Mouse (Mus musculus): Measurements from ENCODE around the gene Map2. TPM values are rescaled to one million over a fixed set of nuclear protein-coding genes. Genes with fewer than 3 reads are reported as not detected.

Gene Map2
- polyA plus RNA-seq, 1 experiment from 2014 or later: 228 TPM

- no peak for ATAC-seq (ENCODE audit: low FRiP score)
Observed at GRCm38 (mm10) chr1:66339213-66339612, 164.1 kb downstream of the Map2 start.

GRCm38 (mm10) chr1:66348404-66349165 lies 173.5 kb downstream of the Map2 start:
- H3K9ac ChIP-seq (ENCODE audit: low read depth, low read length): no peak overlapping the region
- H3K36me3 ChIP-seq (ENCODE audit: control insufficient read depth, insufficient read depth, low read length): no peaks in the 10 kb centered on the region
- no peak for ATAC-seq (ENCODE audit: low FRiP score)
- DNase-seq (ENCODE audit: low spot score): no peak
- H3K9me3 ChIP-seq (ENCODE audit: control insufficient read depth, low read length): no peaks in the 10 kb centered on the region
- H3K27me3 ChIP-seq (ENCODE audit: control insufficient read depth, insufficient read depth, low read length): no peaks in the 10 kb centered on the region
- H3K4me1 ChIP-seq (replicated peaks; ENCODE audit: control insufficient read depth, insufficient read depth, low read length): no peaks in the 10 kb centered on the region
- H3K4me2 ChIP-seq (replicated peaks; ENCODE audit: low read depth, low read length): no peak overlapping the region
- no peak overlapping the region; the same call in 1 of the 2 replicates for H3K27ac ChIP-seq (ENCODE audit: low read depth, low read length)
- WGBS: 61% methylated on average over 8 of the region's 8 CpGs
- H3K4me3 ChIP-seq (ENCODE audit: low read depth, low read length): no peak overlapping the region

More at GRCm38 (mm10) chr1:66339213-66339612, 164.1 kb downstream of the Map2 start:
- no peaks in the 10 kb centered on the region for H3K4me1 ChIP-seq (replicated peaks; ENCODE audit: control insufficient read depth, insufficient read depth, low read length)
- H3K9me3 ChIP-seq (ENCODE audit: control insufficient read depth, low read length): no peaks in the 10 kb centered on the region
- DNase-seq (ENCODE audit: low spot score): no peak
- H3K4me2 ChIP-seq (replicated peaks; ENCODE audit: low read depth, low read length): no peak overlapping the region
- H3K36me3 ChIP-seq (ENCODE audit: control insufficient read depth, insufficient read depth, low read length): no peaks in the 10 kb centered on the region
- H3K27ac ChIP-seq (ENCODE audit: low read depth, low read length): no peak overlapping the region
- no peaks in the 10 kb centered on the region for H3K27me3 ChIP-seq (ENCODE audit: control insufficient read depth, insufficient read depth, low read length)
- H3K9ac ChIP-seq (ENCODE audit: low read depth, low read length): no peak overlapping the region
- H3K4me3 ChIP-seq (ENCODE audit: low read depth, low read length): no peak overlapping the region
- 93% methylated on average over 1 of the region's 1 CpGs for WGBS

DNA sequence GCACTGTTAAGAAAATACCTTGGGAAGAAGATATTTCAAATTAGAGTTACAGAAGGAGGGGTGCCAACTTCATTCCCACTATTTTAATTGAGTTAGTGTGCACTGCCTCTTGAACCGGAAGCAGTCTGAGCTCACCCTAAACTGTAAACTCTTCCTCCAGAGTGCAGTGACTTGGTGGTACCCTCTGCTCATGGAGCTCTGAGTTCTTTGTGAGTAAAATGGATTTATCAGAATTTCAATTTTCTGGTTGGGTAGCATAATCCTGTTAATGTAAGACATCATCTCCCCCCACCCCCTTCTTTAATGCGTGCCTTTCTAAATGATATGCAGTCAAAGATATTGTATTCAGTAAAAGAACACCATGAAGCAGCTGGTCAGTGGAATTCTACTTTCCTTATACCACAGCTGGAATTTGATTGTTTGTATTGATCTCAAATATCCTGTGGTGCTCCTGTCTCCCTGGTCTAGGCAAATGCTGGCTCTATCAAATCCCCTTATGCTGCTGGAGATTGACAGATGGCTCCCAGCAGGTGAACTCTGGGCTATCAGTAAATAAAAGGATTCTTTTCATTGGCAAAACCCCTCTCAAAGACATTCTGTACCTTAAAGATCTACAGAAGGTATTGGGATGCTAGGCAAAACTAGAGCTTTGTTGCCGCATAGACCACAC lies 174.2 kb downstream of the Map2 start:
- Histone ChIP-seq H3K4me3 (ENCODE audit: low read depth, low read length) (no peak overlapping the region), H3K36me3 (ENCODE audit: control insufficient read depth, insufficient read depth, low read length) (no peaks in the 10 kb centered on the region), H3K4me1 (replicated peaks; ENCODE audit: control insufficient read depth, insufficient read depth, low read length) (no peaks in the 10 kb centered on the region), H3K27ac (ENCODE audit: low read depth, low read length) (no peak overlapping the region; the same call in 1 of the 2 replicates), H3K27me3 (ENCODE audit: control insufficient read depth, insufficient read depth, low read length) (no peaks in the 10 kb centered on the region), H3K9me3 (ENCODE audit: control insufficient read depth, low read length) (no peaks in the 10 kb centered on the region), H3K9ac (ENCODE audit: low read depth, low read length) (no peak overlapping the region), H3K4me2 (replicated peaks; ENCODE audit: low read depth, low read length) (no peak overlapping the region)
- no peak for DNase-seq (ENCODE audit: low spot score)
- peak; percentile 35; the same call in 1 of the 2 replicates for ATAC-seq (ENCODE audit: low FRiP score)
- 57% methylated on average over 3 of the region's 3 CpGs for WGBS

DNA sequence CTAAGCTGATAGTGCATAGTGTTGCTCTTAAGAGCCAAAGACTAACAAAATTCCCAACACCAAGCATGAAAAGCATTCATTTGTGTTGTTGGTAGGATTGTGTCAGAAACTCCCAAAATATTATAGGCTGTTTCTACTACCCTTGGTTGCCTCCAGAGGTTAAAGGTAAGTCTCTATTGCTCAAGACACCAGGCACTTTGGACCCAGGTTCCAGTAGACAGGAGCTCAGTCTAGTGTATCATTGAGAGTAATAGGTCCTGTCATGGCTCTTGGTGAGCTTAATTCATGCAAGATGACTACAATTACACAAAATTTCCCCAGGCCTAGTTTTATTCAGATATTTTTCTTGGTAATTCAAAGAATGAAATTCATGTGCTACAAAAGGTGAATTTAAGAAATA lies 176.3 kb downstream of the Map2 start:
- Histone ChIP-seq H3K27me3 (ENCODE audit: control insufficient read depth, insufficient read depth, low read length) (no peaks in the 10 kb centered on the region), H3K9ac (ENCODE audit: low read depth, low read length) (no peak overlapping the region), H3K36me3 (ENCODE audit: control insufficient read depth, insufficient read depth, low read length) (no peaks in the 10 kb centered on the region), H3K27ac (ENCODE audit: low read depth, low read length) (no peak overlapping the region), H3K4me2 (replicated peaks; ENCODE audit: low read depth, low read length) (no peak overlapping the region), H3K4me3 (ENCODE audit: low read depth, low read length) (no peak overlapping the region), H3K9me3 (ENCODE audit: control insufficient read depth, low read length) (no peaks in the 10 kb centered on the region), H3K4me1 (replicated peaks; ENCODE audit: control insufficient read depth, insufficient read depth, low read length) (no peaks in the 10 kb centered on the region)
- DNase-seq (ENCODE audit: low spot score) (no peak), ATAC-seq (ENCODE audit: low FRiP score) (no peak)

DNA sequence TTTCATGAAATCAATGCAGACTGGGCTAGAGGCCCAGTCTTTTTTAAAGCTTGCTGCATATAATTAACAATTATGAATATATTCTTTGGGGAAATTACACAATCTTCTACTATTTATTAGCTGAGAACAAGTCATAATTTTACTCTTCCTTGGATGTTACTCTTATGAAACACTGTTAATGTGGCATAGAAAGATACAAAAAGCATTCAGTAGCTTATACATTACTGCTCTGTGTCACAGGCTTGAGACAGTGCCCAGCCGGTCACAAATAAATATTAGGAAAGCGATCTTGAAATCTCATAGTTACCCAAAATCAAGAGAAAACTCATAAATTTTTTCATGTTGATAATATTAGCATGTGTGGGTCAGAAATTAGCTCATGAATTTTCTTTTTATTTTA lies 186.7 kb downstream of the Map2 start:
- Histone ChIP-seq H3K27ac (ENCODE audit: low read depth, low read length) (no peak overlapping the region), H3K9me3 (ENCODE audit: control insufficient read depth, low read length) (no peaks in the 10 kb centered on the region), H3K4me1 (replicated peaks; ENCODE audit: control insufficient read depth, insufficient read depth, low read length) (no peaks in the 10 kb centered on the region), H3K36me3 (ENCODE audit: control insufficient read depth, insufficient read depth, low read length) (no peaks in the 10 kb centered on the region), H3K4me3 (ENCODE audit: low read depth, low read length) (no peak overlapping the region), H3K27me3 (ENCODE audit: control insufficient read depth, insufficient read depth, low read length) (no peaks in the 10 kb centered on the region), H3K4me2 (replicated peaks; ENCODE audit: low read depth, low read length) (no peak overlapping the region), H3K9ac (ENCODE audit: low read depth, low read length) (no peak overlapping the region)
- ATAC-seq (ENCODE audit: low FRiP score): no peak
- 95% methylated on average over 2 of the region's 2 CpGs for WGBS
- no peak for DNase-seq (ENCODE audit: low spot score)

- Histone ChIP-seq H3K9me3 (ENCODE audit: control insufficient read depth, low read length) (no peaks in the 10 kb centered on the region), H3K9ac (ENCODE audit: low read depth, low read length) (no peak overlapping the region), H3K36me3 (ENCODE audit: control insufficient read depth, insufficient read depth, low read length) (no peaks in the 10 kb centered on the region), H3K4me1 (replicated peaks; ENCODE audit: control insufficient read depth, insufficient read depth, low read length) (no peaks in the 10 kb centered on the region), H3K4me2 (replicated peaks; ENCODE audit: low read depth, low read length) (no peak overlapping the region), H3K27me3 (ENCODE audit: control insufficient read depth, insufficient read depth, low read length) (no peaks in the 10 kb centered on the region), H3K4me3 (ENCODE audit: low read depth, low read length) (no peak overlapping the region), H3K27ac (ENCODE audit: low read depth, low read length) (no peak overlapping the region)
- ATAC-seq (ENCODE audit: low FRiP score) (no peak), DNase-seq (ENCODE audit: low spot score) (no peak)
- 81% methylated on average over 9 of the region's 9 CpGs for WGBS
Observed at GRCm38 (mm10) chr1:66363285-66363684, 188.2 kb downstream of the Map2 start.

- ATAC-seq (ENCODE audit: low FRiP score): no peak
- WGBS: 94% methylated on average over 2 of the region's 2 CpGs
Observed at GRCm38 (mm10) chr1:66364386-66364785, 189.3 kb downstream of the Map2 start.

DNA sequence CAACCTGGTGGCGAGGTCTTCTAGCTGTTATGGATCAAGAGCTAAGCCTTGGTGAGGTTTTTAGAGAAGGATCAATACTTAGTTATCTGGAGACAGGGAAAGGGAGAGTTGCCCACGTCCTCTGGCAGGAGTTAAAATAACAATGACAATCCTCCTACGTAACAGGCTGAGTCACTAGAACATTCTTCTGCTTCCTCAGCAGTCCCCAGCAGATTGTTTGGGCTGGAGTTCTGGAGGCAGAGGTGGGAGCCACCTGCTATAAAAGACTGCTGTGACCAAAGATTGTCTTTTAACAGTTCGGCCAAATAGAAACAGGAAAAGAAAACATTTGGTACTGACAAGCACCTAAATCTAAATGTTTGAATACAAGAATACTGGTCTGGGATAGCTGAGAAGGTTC lies 190.5 kb downstream of the Map2 start:
- Histone ChIP-seq H3K4me3 (ENCODE audit: low read depth, low read length) (no peak overlapping the region), H3K27ac (ENCODE audit: low read depth, low read length) (no peak overlapping the region)

More at GRCm38 (mm10) chr1:66364386-66364785, 189.3 kb downstream of the Map2 start:
- no peak for DNase-seq (ENCODE audit: low spot score)
- H3K27me3 ChIP-seq (ENCODE audit: control insufficient read depth, insufficient read depth, low read length): no peaks in the 10 kb centered on the region
- no peak overlapping the region for H3K4me2 ChIP-seq (replicated peaks; ENCODE audit: low read depth, low read length)
- H3K27ac ChIP-seq (ENCODE audit: low read depth, low read length): no peak overlapping the region
- no peak overlapping the region for H3K4me3 ChIP-seq (ENCODE audit: low read depth, low read length)
- no peaks in the 10 kb centered on the region for H3K4me1 ChIP-seq (replicated peaks; ENCODE audit: control insufficient read depth, insufficient read depth, low read length)
- no peaks in the 10 kb centered on the region for H3K9me3 ChIP-seq (ENCODE audit: control insufficient read depth, low read length)
- H3K9ac ChIP-seq (ENCODE audit: low read depth, low read length): no peak overlapping the region
- H3K36me3 ChIP-seq (ENCODE audit: control insufficient read depth, insufficient read depth, low read length): no peaks in the 10 kb centered on the region

DNA sequence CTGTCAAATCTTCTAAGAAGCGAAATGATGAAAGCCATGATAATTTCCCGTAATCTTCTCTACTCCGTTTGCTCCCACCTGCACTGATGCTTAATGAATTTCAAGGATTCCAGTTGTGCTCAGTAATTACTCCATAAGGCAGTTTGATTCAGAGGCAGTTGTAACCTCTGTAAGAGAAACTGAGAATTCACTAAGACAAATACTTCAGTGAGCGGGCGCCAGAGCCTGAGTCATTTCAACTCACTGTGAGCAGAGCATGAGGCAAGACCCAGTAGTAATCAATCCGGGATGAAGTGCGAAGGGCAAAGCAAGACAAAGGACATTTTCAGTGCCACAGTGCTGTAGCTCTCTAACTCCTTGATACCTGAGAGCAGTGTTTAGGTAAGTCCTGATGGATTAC lies 194.4 kb downstream of the Map2 start:
- Histone ChIP-seq H3K4me3 (ENCODE audit: low read depth, low read length) (no peak overlapping the region), H3K4me1 (replicated peaks; ENCODE audit: control insufficient read depth, insufficient read depth, low read length) (no peaks in the 10 kb centered on the region), H3K27me3 (ENCODE audit: control insufficient read depth, insufficient read depth, low read length) (no peaks in the 10 kb centered on the region), H3K4me2 (replicated peaks; ENCODE audit: low read depth, low read length) (no peak overlapping the region), H3K36me3 (ENCODE audit: control insufficient read depth, insufficient read depth, low read length) (no peaks in the 10 kb centered on the region), H3K27ac (ENCODE audit: low read depth, low read length) (no peak overlapping the region), H3K9me3 (ENCODE audit: control insufficient read depth, low read length) (no peaks in the 10 kb centered on the region), H3K9ac (ENCODE audit: low read depth, low read length) (no peak overlapping the region)
- no peak for DNase-seq (ENCODE audit: low spot score)
- WGBS: 90% methylated on average over 7 of the region's 7 CpGs
- ATAC-seq (ENCODE audit: low FRiP score): no peak

More for the DNA sequence above, 190.5 kb downstream of the Map2 start:
- H3K9ac ChIP-seq (ENCODE audit: low read depth, low read length): no peak overlapping the region
- DNase-seq (ENCODE audit: low spot score) (no peak), ATAC-seq (ENCODE audit: low FRiP score) (no peak)
- H3K9me3 ChIP-seq (ENCODE audit: control insufficient read depth, low read length): no peaks in the 10 kb centered on the region
- H3K4me1 ChIP-seq (replicated peaks; ENCODE audit: control insufficient read depth, insufficient read depth, low read length): no peaks in the 10 kb centered on the region
- no peak overlapping the region for H3K4me2 ChIP-seq (replicated peaks; ENCODE audit: low read depth, low read length)
- H3K27me3 ChIP-seq (ENCODE audit: control insufficient read depth, insufficient read depth, low read length): no peaks in the 10 kb centered on the region
- no peaks in the 10 kb centered on the region for H3K36me3 ChIP-seq (ENCODE audit: control insufficient read depth, insufficient read depth, low read length)
- 69% methylated on average over 4 of the region's 4 CpGs for WGBS
